Mouse (Mus musculus) lung, postnatal 0 days (tissue): ENCODE data around the gene Ttc21b.

Experiments used
- CTCF ChIP-seq: IDR thresholded peaks from 2 replicates; pipeline ENCODE4 v1.5.1; 2016; ENCODE audit warnings: antibody characterized with exemption, mild to moderate bottlenecking
- EP300 ChIP-seq: IDR thresholded peaks from 2 replicates; pipeline ENCODE4 v1.6.1; 2016; ENCODE audit warnings: antibody characterized with exemption, mild to moderate bottlenecking, control low read depth

GRCm38 (mm10) chr2:66142711-66143110, 113.7 kb downstream of the Ttc21b start:
- TF ChIP-seq CTCF (no peak), EP300 (no peak)
